Mouse (Mus musculus) CD4-positive, CD25-positive, alpha-beta regulatory T cell, adult 9 weeks (primary cell): Measurements from ENCODE around the gene Nsg1. TPM values are rescaled to one million over a fixed set of nuclear protein-coding genes. Genes with fewer than 3 reads are reported as not detected.

Source experiments
- polyA plus RNA-seq: library from polyadenylated mRNA; unstranded; fragments of 100-300 nt; shearing (Covaris generic); gene quantifications from one replicate; pipeline ENCODE4 v1.2.1, GENCODE M21; 2017

Gene Nsg1
- 0.24 TPM for polyA plus RNA-seq

DNA sequence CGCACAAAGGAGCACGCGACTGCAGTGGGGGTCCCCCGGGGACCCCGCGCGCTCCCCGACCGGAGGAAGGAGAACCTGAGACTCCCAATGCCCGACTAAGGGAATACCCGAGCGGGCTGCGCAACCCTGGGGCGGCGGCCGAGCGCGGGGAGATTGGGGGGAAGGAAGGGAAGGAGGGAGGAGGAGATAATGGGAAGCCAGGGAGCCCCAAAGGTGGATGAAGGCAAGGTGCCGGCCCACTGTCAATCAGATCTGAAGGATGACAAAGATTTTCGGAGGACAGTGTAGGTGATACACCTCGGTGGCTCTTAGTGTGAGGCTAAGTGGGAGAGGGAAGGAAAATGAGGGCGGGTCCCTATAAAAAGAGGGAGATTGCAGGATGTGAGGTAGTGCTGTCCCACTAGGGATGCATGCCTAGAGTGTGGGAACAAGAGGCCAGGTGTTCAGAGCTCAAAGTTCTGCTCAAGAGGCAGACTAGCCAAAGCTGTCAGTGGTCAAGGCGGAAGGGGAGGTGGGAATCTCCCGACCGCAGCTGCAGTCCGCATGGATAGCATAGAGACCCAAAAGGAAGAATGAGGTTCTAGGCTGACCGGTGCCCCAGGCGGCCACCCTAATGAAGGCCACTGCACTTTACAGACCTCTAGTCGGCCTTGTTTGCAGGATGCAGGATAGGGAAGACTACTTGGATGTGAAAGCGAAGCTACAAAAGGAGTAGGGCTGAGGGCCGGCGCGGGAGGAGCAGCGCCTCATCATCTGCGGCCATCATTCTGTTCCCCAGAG lies at the start of gene Nsg1:
Nsg1 (minus strand) TSS at position 274 of the 780 bp plus-strand sequence.

Other genes with a start within 250 kb of the Nsg1 start
- 45.0 TPM for gene Stx18, start 121.2 kb downstream of the Nsg1 start, polyA plus RNA-seq
- gene Zbtb49, start 60.5 kb upstream of the Nsg1 start, polyA plus RNA-seq = 27.8 TPM
- gene Lyar, start 60.6 kb upstream of the Nsg1 start, polyA plus RNA-seq = 37.8 TPM
- 164 TPM for gene Tmem128, start 100.3 kb upstream of the Nsg1 start, polyA plus RNA-seq
- gene Otop1, start 116.1 kb upstream of the Nsg1 start, polyA plus RNA-seq = not detected
- gene Drd5, start 159.5 kb upstream of the Nsg1 start, polyA plus RNA-seq = not detected